Mouse (Mus musculus) heart, adult 2 months (tissue): ENCODE results near the gene Cntrob.

Source experiments
- CTCF ChIP-seq: fragments of 200-600 bp; IDR thresholded peaks from 2 replicates; pipeline ENCODE4 v1.8.1; 2022; ENCODE audit warnings: antibody characterized with exemption, mild to moderate bottlenecking, moderate library complexity
- EP300 ChIP-seq: fragments of 200-500 bp; IDR thresholded peaks from 2 replicates; pipeline ENCODE4 v1.6.1; 2011; ENCODE audit warnings: low read depth, low read length, control low read depth; ENCODE audit not compliant: insufficient read depth

GRCm38 (mm10) chr11:69277267-69277666, 46.3 kb downstream of the Cntrob start:
- no peak for TF ChIP-seq CTCF
- no peak for TF ChIP-seq EP300
